Mouse (Mus musculus): ENCODE results near the gene Krtap4-7.
"Not testable (repeated sequence)": the region's sequence is repeated elsewhere in the genome, so short reads cannot be mapped to it uniquely, and the experiment has no call there.

The Krtap4-7 gene

DNA sequence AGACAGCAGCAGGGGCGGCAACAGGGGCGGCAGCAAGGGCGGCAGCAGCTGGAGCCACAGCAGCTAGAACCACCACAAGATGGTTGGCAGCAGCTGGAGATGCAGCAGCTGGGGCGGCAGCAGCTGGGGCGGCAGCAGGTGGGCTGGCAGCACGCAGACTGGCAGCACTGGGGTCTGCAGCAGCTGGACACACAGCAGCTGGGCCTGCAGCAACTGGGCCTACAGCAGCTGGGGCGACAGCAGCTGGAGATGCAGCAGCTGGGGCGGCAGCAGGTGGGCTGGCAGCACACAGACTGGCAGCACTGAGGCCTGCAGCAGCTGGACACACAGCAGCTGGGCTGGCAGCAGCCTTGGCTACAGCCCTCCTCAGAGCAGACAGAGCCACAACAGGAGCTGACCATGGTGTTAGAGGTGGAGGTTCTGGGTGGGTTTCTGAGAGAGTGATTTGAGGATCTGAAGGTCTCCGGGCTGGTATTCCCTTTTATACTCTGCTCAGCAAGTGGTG, at the start of gene Krtap4-7:
Gene Krtap4-7 (minus strand): TSS at position 455 of the 505 bp plus-strand sequence.
- in situ Hi-C loops (cut with MseI, MboI), result not testable (repeated sequence)

DNA sequence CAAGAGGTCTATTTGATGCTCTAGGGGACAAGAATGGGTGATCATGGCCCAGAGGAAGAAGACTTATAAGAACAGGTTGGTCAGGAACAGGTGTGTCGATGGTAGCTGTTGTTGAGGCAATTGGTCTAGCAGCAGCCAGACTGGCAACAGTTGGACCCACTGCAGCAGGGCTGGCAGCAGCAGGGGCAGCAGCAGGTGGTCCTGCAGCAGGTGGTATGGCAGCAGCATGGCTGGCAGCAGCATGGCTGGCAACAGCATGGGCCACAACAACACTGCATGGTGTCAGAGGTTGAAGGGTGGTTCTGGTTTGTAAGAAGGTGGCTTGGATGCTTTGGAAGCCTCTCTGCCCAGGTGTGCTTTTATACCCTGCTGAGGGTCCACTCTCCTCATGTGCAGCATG, 46.6 kb upstream of the Krtap4-7 start, which contains the start of gene Gm14190:
Gene Gm14190 (minus strand): TSS at position 278 of the 400 bp plus-strand sequence.
- in situ Hi-C loops (cut with MseI, MboI), result no loop called here

DNA sequence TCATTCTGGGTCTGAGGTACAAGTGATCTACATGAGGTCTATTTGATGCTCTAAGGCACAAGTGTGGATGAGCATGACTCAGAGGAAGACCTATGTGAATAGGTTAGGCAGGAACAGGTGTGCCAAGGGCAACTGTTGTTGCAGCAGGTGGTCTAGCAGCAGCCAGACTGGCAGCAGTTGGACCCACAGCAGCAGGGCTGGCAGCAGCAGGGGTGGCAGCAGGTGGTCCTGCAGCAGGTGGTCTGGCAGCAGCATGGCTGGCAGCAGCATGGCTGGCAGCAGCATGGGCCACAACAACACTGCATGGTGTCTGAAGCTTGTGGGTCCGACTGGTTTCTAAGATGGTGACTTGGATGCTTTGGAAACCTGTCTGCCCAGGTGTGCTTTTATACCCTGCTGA, 41.3 kb upstream of the Krtap4-7 start:
- in situ Hi-C loops (cut with MseI, MboI), result loop anchor here in 1 of 2 experiments (5.0 kb wide), 1 partner anchor 37 kb away; no protein-coding TSS in a partner anchor

DNA sequence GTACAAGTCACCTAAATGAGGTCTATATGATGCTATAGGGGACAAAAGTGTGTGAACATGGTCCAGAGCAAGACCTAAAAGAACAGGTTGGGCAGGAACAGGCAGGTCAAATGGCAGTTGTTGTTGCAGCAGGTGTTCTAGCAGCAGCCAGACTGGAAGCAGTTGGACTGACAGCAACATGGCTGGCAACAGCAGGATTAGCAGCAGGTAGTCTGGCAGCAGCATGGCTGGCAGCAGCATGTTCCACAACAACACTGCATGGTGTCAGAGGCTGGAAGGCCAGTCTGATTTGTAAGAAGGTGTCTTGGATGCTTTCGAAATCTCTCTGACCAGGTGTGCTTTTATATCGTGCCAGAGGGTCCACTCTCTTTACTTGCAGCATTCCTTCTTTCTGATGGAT, 39.6 kb upstream of the Krtap4-7 start:
- in situ Hi-C loops (cut with MseI, MboI), result no loop called here

DNA sequence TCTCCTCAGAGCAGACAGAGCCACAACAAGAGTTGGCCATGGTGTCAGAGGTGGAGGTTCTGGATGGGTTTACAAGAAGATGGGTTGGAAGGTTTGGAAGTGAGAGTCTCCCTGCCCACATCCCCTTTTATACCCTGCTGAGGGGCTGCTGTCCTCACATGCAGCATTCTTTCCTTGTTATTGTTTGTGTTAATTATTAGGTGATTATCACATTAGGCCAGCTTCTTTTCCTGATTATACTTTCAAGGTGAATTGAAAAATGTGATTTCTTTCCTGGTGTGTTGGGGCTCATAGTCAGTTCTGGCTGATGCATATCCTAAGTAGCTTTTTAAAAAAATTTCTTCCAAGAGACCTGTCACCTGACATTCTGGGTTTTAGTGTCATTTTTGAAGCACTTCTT, 22.0 kb upstream of the Krtap4-7 start, which contains the start of gene Krtap4-6:
Gene Krtap4-6 (minus strand): TSS at position 101 of the 400 bp plus-strand sequence.
- in situ Hi-C loops (cut with MseI, MboI), result no loop called here

DNA sequence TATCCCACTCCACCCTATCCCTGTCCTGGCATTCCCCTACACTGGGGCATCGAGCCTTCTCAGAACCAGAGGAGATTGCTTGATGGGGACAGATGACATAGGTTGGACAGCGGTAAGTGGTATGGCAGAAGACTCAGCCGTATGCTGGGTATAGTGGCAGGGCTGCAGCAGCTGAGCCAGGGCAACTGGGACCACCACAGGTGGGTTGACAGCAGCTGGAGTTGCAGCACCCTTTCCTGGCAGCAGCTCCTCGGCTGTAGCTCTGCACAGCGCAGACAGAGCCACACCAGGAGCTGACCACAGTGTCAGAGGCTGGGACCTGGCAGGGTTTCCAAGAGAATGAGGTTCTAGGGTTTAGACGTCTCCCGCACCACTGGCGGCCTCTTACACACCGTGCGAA, 18.9 kb upstream of the Krtap4-7 start:
- in situ Hi-C loops (cut with MseI, MboI), result no loop called here

DNA sequence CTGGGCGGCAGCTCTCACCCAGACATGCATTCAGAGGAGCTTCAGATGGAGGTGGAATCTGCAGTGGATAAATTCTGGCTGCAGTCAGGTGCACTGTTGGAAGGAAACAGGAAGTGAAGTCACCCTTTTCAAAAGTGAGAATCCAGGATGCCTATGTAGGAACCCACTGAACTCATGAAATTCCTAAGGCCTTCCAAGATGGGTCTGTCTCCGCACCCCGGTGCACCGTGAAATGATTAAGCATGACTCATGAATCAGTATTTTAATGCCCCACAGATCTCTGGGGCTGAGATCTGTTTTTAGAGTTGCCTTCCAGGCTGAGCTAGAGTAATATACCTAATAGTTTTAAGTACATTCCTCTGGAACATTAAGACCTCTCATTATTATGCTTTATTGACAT, 15.4 kb upstream of the Krtap4-7 start:
- in situ Hi-C loops (cut with MseI, MboI), result no loop called here

DNA sequence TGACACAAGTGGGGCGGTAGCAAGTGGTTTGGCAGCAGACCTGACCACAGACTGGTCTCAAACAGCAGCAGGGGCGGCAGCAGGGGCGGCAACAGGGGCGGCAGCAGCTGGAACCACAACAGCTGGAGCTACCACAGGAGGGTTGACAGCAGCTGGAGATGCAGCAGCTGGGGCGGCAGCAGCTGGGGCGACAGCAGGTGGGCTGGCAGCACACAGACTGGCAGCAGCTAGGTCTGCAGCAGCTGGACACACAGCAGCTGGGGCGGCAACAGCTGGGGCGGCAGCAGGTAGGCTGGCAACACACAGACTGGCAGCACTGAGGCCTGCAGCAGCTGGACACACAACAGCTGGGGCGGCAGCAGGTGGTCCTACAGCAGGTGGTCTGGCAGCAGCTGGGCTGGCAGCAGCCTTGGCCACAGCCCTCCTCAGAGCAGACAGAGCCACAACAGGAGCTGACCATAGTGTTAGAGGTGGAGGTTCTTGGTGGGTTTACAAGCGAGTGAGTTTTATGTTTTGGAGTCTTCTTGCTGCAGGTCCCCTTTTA, 14.7 kb upstream of the Krtap4-7 start, which contains the start of gene Gm11563:
Gene Gm11563 (minus strand): TSS at position 494 of the 544 bp plus-strand sequence.
- in situ Hi-C loops (cut with MseI, MboI), result not testable (repeated sequence)

DNA sequence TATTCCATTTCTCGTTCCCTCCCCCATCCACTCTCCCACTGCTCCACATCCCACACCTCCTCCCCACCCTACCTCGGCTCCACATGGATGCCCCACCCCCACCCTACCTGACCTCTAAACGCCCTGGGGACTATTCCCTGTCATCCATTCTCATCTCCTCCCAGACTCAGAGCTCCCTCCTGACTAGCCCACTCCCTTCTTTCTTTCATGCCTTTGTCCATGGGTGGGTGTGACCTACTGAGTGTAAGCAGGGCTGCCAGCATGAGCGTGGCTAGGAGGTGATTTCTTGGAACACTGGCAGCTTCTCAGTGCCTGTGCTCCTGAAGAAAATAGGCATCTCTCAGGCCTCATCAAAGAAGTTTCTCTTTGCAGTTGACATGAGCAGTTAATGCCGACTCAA, 13.2 kb upstream of the Krtap4-7 start:
- in situ Hi-C loops (cut with MseI, MboI), result no loop called here

DNA sequence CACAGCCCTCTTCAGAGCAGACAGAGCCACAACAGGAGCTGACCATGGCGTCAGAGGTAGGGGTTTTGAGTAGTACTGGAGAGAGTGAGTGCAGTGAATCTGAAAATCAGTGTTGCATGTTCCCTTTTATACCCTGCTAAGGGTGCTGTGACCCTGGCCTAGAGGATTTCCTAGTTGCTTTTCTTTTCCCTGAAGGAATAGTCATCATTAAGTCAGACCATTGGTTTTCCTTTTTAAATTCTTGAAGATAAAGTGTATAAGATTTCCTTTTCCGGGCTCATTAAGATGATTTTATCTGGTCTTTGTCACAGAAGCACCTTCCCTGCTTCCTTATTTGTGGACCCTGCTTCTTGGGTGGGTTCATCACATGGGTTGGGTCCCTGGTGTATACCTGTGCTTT, 6.2 kb upstream of the Krtap4-7 start, which contains the start of gene Gm11555:
Gene Gm11555 (minus strand): TSS at position 101 of the 400 bp plus-strand sequence.
- in situ Hi-C loops (cut with MseI, MboI), result no loop called here

DNA sequence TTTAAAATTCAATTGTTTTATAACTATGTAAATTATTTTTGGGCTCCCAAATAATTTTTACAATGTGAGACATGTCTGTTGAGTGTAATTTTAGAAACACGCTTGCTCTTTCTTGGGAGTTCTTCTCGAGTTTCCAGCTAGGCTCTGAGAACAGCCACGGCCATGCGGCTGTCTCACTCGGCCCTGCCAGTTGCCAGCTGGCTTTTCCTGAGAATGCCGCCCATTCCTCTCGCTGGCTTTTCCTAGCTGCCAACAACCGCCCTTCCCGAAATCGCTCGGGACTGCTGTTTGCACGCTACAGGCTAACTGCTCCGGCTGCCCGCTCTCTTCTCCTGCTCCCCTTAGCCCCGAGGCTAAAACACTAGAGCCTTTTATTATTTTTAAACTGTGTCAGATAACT, 2.6 kb upstream of the Krtap4-7 start:
- in situ Hi-C loops (cut with MseI, MboI), result no loop called here

DNA sequence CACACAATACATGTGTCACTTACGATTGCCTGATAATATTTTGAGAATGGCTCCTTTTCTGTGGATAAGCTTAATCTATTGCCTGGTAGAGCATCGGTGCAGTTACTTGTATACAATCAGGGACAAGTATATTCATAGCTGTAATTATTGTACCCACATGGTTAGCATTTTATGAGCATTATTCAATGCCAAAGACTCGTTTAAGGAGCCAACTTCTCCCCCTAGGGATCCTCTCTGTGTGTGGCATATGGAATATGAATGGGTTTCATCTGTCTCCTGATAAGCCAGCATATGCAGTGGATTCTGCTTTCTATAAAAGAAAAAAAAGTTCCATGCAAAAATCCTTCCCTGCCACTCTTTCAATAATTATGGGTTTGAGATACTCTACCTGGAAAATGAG, 462 bp upstream of the Krtap4-7 start:
- in situ Hi-C loops (cut with MseI, MboI), result no loop called here

DNA sequence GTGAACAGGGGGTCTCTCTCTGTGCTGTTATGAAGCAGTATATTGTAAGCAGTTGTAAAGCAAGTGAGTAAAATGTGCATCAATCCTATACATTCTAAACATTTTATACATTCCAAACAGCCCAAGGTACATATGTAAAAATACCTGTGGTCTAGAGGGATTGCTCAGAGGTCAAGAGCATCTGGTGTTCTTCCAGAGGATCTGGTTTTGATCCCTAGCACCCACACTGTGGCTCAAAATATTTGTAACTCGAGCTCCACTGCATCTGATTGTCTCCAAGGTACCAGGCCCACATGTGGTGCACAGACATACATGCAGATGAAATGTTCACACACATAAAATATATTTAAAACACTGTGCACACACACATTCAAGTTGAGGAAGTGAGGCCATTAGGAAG, 3.0 kb downstream of the Krtap4-7 start:
- in situ Hi-C loops (cut with MseI, MboI), result no loop called here

DNA sequence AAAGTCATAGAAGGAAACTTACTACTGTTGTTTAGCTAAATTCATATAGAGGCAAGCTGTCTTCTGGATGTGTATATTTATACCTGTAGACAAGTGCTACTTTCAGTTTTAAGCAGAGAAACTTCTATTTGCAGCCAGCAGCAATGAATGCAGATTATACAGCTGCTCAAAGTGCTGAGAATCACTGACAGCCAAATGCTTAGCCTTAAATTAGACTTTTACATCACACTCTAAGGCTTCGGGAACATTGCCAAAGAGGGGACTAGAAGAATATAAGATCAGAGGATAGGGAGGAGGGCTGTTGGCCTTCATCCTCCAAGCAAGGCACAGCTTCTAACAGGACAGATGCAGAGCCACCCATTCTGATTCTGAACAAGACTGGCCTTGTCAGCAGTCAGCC, 6.8 kb downstream of the Krtap4-7 start:
- in situ Hi-C loops (cut with MseI, MboI), result no loop called here

DNA sequence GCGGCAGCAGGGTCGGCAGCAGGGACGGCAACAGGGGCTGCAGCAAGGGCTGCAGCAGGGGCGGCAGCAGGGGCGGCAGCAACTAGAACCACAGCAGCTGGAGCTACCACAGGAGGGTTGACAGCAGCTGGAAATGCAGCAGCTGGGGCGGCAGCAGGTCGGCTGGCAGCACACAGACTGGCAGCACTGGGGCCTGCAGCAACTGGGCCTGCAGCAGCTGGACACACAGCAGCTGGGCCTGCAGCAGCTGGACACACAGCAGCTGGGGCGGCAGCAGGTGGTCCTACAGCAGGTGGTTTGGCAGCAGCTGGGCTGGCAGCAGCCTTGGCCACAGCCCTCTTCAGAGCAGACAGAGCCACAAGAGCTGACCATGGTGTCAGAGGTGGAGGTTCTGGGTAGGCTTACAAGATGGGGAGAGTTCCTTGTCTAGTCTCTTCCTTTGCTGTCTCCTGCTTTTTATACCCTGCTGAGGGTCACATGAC, 9.2 kb downstream of the Krtap4-7 start, which contains the start of gene Krtap4-2:
Gene Krtap4-2 (minus strand): TSS at position 432 of the 482 bp plus-strand sequence.
- in situ Hi-C loops (cut with MseI, MboI), result no loop called here

DNA sequence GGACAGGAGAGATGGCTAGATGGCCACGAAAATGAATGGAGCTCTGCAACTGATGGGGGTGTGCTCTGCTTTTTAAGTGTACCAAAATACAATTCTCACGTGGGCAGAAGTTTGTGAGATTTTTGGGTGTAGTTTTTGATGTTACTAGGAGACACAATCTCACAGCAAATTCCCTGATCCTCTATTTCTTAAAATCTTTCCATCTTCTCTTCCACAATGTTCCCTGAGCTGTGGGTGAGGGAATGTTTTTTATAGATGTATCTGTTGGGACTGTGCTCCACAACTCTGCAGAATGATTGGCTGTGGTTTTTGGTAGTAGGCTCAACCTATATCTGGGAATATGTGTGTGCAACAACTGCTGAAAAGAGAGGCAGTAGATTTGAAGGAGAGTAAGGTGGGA, 10.6 kb downstream of the Krtap4-7 start:
- in situ Hi-C loops (cut with MseI, MboI), result no loop called here

DNA sequence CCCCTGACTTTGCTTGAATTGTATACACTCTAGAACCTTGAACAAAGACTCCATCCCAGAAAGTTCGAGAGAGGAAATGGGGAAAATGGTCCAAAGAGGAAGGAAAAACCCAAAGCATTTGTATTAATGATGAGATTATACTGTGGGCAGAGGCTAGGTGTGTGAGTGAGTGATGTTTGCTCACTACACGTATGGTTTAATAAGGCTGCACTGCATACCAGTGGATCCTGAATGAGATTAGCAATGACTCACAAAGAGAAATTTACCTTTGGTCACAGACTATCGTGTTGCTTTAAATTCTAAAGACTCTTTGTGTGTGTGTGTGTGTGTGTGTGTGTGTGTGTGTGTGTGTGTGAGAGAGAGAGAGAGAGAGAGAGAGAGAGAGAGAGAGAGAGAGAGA, 13.0 kb downstream of the Krtap4-7 start:
- in situ Hi-C loops (cut with MseI, MboI), result no loop called here

DNA sequence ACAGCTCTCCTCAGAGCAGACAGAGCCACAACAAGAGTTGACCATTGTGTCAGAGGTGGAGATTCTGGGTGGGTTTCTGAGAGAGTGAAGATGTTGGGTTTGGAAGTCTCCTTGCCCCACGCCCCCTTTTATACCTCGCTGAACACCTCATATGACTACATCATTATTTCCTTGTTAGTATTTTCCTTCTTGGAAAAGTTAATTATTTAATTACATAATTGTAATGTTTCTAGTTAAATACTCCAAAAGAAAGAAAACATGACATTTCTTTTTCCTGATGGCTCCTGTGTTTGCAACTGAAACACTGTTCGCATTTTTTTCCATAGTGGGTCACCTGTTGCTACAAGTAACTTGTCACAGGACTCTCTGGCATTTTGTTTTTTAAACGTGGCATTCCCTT, 15.8 kb downstream of the Krtap4-7 start, which contains the start of gene Krtap4-1:
Gene Krtap4-1 (minus strand): TSS at position 101 of the 400 bp plus-strand sequence.
- in situ Hi-C loops (cut with MseI, MboI), result no loop called here

DNA sequence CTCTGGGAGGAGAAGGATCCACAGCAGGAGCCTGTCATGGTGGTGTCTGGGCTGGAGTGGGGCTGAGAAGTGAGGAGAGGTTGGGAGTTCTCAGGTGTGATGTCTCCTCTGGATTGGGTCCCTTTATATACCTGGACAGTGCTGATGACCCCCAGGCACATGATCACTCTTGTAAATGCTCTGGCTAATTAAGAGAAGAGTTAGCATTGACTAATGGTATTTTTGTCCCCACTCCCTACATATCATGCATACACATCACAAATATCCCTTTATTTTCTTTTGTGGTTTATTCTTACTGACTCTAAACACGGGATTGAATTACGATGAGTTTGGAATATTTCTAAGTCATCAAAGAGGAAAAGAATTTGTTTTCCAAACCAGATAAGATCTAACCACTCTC, 23.6 kb downstream of the Krtap4-7 start, which contains the start of gene Gm11562:
Gene Gm11562 (minus strand): TSS at position 101 of the 400 bp plus-strand sequence.
- in situ Hi-C loops (cut with MseI, MboI), result no loop called here

DNA sequence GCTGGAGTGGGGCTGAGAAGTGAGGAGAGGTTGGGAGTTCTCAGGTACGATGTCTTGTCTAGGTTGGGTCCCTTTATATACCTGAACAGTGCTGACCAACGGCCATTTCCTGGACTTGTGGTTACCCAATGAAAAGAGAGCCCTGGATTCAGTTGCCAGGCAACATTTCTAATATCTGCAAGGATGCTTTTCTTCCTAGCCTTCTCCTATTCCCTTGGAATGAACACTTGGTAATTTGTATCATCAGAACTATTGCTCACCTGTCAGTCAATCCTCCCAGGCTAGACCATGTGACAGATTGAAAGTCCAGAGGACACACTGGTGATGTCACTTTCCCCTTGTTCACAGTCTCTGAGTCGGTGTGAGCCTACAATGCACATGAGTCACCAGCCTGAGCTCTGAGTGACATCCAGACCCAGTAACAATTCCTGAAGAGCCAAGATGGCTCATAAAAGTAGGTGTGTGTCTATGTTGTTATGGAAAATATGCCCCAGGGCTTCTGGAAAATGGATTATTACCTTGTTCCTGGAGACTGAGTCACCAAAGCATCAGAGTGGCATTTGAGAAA, 29.0 kb downstream of the Krtap4-7 start, which contains the start of gene Krtap2-4:
Gene Krtap2-4 (minus strand): TSS at position 51 of the 568 bp plus-strand sequence.
- in situ Hi-C loops (cut with MseI, MboI), result no loop called here

DNA sequence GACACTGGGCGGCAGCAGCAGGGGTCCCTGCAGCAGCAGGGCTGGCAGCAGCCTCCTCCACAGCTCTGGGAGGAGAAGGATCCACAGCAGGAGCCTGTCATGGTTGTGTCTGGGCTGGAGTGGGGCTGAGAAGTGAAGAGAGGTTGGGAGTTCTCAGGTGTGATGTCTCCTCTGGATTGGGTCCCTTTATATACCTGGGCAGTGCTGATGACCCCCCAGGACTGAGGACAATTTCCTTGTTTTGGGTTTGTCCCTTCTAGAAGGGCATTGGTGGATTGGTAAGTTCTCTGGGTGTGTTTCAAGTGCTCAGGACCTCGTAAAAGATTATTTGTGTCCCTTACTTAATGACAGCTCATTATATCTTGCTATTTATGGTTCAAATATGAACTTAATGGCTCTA, 33.8 kb downstream of the Krtap4-7 start, which contains the start of gene Gm11937:
Gene Gm11937 (minus strand): TSS at position 101 of the 400 bp plus-strand sequence.
- in situ Hi-C loops (cut with MseI, MboI), result not testable (repeated sequence)

DNA sequence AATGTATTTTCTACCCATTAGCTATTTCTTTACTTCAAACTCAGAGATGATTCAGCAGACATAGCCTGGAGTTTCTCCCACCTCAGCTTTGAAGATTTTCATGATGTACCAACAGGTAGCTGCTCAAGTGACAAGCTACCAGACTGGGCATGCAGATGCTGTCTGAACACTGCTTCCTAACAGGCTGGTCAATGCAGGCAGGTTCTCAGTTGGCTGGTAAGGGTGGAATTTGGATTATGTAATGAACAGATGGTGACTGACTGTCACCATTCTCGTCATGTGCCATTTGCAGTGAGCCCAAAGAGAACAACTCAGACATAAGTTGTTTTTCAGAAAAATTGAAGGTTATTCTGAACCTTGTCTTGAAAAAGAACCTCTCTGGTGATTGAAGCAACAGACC, 34.8 kb downstream of the Krtap4-7 start:
- in situ Hi-C loops (cut with MseI, MboI), result no loop called here
